Mouse (Mus musculus): ENCODE measurements around the gene Mlh3.

Gene Mlh3

DNA sequence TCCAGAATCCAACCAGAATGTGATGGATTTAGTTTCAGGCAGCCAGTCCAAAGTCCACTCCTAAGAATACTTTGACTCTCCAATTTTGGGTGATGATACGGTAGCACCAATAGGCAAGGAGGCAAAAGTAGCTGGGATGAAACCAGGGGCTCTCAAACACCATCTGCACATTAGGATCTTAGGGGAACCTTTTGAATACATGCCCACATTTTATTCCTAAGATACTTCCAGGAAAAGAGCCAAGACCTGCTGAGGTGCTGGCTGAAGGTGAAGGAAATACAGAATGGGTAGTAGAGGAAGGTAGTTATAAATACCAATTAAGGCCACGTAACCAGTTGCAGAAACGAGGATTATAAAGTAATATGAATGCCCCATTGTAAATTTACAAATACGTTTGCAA lies 11.4 kb upstream of the Mlh3 start:
- in situ Hi-C loops (cut with MseI, MboI), result loop anchor here in 1 of 2 experiments (10.0 kb wide), 1 partner anchor 127 kb away; the partner anchor contains the start of gene Rps6kl1

DNA sequence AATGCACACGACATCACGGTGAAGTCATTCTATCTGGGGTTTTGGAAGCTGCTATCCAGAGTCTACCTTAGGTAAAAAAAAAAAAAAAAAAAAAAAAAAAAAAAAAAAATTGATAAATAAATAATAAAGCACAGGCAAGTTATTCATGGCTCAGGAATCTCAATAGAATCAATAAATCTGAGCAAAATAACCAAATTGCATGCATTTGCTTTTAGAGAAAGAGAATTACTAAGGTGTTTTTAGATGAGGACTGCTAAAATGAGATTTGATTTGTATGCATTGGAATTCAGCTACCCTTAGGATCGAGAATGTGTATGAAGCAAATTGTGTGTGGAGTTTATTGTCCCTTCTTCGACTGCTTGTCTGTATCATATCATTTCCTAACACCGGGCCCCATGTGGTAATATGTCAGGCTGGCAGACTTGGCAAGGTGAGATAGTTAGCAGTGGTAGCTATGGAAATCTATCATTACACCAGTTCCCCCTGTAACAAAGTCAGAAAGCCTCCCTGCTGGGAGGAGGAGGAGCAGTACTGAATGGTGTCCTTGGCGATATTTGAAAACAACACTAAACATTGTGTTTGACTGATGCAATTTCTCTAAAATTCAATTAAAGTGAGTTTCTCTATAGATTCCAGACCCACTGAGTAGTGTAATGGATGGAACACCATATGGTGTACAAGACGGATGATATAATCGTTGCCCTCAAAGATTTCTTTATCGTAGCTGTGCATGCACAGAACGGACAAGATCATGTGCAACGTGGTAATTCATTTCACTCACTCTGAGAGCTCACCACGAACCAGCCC lies 10.6 kb upstream of the Mlh3 start:
- in situ Hi-C loops (cut with MseI, MboI), result loop anchor here in 1 of 2 experiments (10.0 kb wide), 1 partner anchor 126 kb away; the partner anchor contains the start of gene Rps6kl1

DNA sequence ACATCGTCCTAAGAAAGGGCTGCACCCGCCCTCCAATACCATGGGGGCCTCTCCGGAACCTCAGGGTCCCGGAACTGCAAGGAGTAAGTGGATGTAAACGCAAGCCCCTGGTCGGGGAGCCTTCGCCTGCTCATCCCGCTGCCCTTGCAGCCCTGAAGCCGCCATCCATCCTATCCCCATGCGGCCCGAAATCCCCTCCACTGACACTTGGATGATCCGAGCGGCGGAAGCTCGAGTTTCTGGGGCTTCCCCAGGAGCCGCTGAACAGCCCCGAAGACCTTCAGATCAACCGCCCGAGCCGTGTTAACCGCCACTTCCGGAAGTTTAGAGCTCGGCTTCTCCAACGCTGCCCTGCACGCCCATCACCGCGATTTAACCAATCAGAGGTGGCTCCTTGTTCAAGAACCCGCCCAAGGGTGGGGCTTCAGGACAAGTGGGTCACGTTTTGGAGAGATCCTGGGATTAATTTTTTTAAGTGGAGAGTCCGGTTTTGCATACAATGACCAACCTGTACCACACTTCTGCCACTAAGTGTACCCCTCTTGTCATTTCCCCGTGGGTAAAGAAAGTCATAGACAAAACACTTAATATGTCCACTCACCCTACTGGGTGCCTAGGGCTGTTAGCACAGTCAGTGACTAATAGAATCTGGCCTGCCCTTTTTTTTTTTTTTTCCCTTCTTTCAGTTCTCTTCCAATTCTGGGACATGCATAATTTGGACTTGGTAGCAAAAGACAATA lies 9.9 kb upstream of the Mlh3 start:
- in situ Hi-C loops (cut with MseI, MboI), result loop anchor here in 1 of 2 experiments (10.0 kb wide), 1 partner anchor 125 kb away; the partner anchor contains the start of gene Rps6kl1

DNA sequence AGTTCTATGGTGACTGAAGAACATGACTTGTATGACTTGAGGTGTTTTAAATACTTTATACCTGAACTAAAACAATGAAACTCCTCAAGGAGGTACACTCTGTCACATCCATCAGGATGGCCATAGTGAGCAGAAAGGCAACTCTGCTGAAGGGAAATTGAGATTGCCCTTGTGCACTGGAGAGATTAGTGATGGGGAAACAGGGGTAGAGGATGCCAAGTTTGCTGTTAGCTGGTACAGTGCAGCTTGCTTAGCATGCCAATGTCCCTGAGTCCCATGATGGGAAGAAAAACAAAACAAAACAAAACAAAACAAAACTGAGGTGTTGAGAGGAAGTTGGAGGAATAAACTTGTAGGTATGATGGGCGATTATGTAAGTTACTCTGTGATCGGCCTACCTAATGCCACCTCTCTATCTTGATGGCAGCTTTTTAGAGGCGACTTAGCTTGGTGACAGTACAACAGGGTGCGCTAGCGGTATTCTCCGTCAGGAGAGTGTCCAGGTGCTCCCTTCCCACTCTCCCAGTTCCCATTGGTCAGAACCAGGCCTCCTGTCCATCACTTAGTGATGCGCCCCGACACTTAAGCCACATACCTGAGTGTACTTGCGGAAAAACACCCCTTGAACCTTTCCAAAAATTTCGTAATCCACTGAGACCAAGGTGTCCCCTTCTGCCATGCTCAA lies 9.1 kb upstream of the Mlh3 start:
- in situ Hi-C loops (cut with MseI, MboI), result loop anchor here in 1 of 2 experiments (10.0 kb wide), 1 partner anchor 125 kb away; the partner anchor contains the start of gene Rps6kl1

DNA sequence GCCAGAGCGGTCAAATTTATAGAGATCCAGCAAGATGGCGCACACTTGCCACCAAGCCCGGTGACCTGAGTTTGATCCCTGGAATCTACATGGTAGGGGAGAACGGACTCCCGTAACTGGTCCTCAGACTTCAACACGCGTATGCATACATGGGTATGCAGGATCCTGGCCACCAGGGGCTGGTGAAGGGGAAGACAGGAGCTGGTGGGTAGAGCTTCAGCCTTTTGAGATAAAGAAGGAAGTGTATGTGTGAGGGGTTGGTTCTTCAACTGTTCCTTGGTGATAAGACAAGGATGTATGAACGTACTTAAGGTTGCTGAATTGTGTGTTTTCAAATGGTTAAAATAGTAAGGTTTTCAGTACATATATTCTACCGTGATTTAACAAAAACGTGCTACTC lies 8.5 kb upstream of the Mlh3 start:
- in situ Hi-C loops (cut with MseI, MboI), result no loop called here

DNA sequence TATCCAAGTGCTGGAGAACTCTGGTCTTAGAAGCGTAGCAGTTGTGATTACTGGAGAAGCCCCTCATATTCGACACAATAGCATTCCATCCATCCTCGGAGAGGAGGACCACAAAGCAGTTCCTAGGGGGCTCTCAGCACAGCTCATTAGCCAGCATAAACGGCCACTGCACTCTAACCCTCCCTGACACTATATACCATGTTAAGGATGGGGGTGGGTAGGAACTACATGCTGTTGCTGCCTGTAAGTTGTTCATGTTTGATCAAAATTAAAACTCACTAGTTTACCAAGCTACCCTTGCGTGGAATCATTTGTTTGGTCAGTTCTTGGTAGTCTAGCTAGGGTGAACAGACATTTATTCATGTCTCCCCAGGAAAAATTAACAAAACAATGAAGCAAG lies 5.9 kb upstream of the Mlh3 start:
- in situ Hi-C loops (cut with MseI, MboI), result no loop called here

DNA sequence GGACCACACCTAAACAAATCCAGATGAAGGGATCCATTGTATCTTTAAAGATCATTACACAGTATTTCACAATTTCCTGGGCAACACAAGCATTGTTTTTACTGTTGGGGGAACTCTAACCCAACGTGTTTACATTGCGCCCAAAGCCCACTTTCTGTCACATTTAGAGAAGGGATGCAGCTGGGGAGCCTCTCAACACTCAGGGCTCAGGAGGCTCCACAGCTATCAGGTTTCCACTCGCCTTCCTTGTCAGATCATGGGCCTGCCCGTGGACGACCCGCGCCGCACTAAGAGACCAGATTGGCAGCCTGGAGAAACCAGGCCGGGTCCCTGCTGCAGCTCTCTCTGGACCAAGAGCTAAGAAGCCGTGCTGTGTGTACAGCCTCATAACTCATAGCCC lies 3.1 kb upstream of the Mlh3 start:
- in situ Hi-C loops (cut with MseI, MboI), result no loop called here

DNA sequence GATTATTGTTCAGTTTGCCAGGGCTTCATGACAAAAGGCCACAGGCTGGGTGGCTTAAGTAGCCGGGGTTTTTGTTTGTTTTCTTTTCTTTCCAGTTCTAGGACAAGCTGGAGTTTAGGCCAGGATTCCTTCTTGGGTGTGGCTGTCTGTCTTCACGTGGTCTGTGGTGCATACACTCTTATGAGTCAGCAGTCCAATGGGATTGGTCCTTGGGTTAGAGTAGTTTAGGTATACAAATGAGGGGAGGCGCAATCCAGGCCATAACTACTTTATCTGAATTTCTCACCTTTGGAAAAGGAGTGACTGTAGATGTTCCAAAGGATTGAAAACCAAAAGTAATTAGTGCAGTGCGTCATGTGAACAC lies 1.4 kb upstream of the Mlh3 start:
- in situ Hi-C loops (cut with MseI, MboI), result no loop called here

DNA sequence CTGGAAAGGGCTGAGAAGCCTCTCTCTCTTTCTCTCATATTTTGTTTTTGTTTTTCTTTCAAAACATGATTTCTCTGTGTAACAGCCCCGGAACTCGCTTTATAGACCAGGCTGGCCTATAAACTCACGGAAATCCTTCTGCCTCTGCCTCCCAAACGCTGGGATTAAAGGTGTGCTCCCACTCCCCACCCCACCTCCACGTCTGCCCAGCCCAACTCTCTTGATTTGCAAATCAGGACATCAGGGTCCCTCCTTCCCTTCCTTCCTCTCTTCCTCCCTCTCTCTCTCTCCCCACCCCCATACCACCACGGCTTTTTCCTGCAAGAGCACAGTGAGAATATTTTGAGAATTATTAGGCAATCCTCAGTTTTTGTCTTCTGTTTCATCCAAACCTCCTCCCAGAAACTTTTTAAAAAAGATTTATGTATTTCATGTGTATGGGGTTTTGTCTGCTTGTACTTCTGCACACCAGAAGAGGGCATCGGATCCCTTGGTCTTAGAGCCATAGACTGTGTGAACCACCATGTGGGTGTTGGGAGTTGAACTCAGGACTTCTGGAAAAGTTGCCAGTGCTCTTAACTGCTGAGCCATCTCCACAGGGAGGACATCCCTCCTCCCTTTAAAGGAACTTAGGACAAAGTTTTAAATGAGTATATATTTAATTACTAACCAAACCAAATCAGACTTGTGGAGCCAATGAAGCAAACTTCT lies 888 bp upstream of the Mlh3 start:
- in situ Hi-C loops (cut with MseI, MboI), result no loop called here

DNA sequence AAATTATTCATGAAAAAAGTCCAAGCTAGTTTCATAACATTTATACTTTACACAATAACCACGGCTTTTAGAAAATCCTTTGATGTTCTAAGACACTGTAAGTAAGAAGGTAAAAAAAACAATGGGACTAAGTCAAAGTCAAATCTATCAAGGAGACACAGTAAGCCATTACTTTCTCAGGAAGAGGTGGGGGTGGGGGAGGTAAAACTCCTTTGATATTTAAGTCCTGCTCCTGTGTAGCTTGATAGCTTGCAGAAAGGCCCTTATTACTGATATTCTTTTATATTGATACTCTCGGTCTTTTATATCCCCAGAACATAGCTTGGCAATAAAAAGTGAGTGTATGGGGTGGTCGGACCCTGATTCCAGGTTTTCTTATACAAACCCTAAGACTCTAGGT lies 578 bp downstream of the Mlh3 start:
- in situ Hi-C loops (cut with MseI, MboI), result no loop called here

DNA sequence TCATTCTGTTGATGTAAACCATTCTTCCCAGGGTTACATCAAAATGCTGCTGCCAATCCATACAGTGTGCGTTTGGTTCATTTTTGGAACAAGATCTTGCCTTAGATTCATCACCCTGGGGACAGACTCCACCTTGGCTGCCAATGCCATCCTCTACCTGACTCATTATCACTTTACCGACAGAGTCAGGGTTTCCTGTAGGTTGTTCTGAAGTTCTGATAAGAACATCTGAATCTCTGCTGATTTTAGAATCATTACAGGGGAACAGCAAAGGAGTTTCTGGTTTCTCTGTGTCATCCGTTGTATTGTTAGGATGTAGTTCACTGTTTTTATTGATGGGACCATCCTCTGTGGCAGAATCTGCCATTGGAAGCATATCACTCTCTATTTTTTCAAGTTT lies 4.2 kb downstream of the Mlh3 start:
- in situ Hi-C loops (cut with MseI, MboI), result no loop called here

DNA sequence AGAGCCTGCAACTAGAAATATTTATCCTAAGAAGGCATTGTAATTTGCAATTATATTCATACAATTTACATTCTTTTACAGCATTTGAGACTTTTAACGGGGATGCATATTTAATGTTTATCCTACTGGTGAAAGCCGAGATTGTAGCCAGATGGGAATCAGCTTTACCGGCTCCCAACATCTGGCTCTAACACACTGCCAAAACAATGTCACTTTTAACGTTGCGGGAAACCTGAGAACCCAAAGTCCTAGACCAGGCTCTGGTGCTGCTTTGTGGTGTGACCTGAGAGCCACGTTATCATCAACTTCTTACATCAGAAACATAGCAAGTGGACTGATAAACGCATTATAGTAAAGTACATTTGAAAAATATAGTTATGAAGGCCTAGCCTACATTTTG lies 5.5 kb downstream of the Mlh3 start:
- in situ Hi-C loops (cut with MseI, MboI), result no loop called here

DNA sequence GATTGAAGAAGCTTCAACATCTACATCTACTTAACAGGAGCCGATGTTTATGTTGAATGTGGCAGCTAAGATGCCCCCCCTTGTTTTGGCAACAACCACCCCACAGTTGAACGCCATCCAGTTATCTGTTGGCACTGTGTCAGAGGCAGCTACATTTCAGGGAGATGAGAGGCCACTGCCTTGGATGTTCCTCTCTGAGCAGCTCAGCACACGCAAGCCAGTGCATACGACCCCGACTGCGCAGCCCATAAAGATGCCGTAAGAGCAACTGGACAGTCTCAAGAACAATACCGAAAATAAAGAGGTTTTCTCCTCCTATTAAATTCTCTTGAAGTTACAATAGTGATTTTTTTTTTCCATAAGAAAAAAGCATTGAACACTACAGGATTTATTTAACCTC lies 5.9 kb downstream of the Mlh3 start:
- in situ Hi-C loops (cut with MseI, MboI), result no loop called here

DNA sequence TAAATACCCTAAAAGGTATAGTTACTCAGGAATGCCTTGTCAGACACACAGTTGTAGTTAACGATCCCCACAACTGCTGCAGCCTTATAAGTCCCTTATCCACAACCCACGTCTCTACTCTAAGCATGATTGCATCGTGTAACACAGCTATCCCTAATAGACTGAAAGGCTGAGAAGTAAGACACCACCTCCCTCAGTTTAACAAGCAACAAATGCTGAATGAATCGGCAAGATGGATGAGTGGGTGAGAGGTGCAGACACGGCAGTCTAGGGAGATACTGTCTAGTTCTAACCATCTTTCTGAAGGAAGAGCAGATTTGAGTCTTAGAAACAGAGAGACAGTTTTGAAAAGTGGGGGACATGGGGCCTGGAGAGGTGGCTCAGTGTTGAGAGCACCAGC lies 7.2 kb downstream of the Mlh3 start:
- in situ Hi-C loops (cut with MseI, MboI), result no loop called here

DNA sequence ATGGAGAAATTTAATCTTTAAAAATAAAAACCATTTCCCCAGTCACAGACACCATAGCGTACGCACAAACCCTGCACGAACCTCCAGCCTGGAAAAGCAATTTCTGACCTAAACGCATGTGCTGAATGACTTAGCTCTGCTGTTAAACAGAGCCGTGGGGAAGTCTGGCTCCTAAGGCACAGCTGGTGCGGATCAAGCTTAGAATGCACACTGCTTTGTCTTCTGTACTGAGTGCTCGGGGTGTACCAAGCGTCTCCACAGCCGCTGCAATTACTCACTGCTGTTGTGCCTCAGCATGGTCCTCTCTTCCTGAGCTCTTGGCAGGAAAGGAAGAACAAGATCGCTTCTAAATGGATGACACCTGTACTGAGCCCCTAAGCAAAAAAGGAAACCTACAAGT lies 7.9 kb downstream of the Mlh3 start:
- in situ Hi-C loops (cut with MseI, MboI), result no loop called here

DNA sequence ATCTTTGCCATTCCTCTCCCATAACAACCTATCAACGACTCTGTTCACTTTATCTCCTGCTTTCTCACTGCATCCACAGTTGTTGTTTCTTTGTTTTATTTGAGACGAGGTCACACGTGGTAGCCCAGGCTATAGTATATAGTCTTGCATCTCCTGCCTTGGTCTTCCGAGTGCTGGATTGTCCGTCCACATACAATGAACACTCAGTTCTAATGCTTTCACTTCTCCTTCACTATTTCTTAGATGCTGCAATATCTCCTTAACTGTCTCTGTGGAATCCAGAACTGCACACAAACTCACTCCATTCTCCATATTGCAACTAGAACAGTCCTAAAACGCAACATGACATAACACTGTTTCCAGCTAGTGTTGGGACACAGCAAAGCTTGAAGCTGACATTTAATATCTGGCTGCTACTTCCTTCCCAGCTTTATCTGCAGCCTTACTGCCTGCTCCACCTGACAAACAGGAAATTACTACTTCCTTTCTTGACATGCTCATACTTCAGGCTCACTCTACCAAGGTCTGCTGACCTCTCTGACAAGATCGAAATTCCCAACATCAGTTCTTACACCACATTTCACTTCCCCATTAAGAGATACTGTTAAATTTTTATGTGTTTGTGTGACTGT lies 13.3 kb downstream of the Mlh3 start:
- in situ Hi-C loops (cut with MseI, MboI), result no loop called here

DNA sequence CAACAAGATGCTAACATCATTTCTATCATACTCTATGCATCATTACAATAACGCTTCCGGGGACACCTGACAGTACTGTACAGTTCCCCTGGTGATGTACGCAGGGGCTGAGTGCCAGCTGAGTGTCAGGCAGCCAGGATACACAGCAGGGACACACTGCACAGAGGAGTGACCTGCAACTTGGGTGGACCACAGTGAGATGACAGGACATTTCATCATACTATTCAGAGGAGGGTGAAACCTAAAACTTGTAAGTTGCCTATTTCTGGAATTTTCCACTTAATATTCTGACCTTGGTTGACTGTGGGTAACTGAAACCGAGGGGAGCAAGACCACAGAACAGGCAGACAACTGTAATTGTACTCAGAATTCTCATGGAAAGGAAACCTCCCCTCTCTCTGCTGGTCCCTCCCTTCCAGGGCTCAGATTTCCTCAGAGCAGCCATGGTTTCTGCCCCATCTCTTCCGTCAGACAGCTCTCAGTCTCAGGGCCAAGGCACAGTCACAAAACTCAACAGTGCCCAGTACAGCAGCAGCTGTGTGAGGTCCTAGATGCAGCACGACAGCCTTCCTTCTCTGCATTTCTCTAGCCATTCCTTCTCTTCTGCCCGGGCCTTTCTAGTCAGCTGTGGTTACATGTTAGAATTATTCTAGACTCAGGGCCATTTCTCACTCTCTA lies 14.2 kb downstream of the Mlh3 start:
- in situ Hi-C loops (cut with MseI, MboI), result no loop called here

DNA sequence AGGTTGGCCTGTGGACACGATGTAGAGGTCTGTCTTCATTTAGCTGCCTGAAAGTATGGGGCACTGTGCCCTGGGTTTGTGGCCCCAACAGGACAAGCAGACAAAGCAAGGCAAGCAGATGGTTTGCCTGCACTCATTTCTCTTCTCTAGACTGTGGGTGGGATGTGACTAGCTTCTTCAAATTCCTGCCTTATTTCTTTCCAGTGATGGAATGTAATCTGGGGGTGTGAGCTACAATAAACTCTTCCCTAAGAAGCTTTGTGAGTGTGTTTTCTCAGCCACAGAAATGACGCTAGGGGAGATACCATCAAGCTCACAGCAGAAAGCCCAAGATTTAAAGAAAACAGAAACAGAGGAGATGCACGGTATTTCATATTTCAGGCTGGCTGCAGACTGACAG lies 18.3 kb downstream of the Mlh3 start:
- in situ Hi-C loops (cut with MseI, MboI), result no loop called here

DNA sequence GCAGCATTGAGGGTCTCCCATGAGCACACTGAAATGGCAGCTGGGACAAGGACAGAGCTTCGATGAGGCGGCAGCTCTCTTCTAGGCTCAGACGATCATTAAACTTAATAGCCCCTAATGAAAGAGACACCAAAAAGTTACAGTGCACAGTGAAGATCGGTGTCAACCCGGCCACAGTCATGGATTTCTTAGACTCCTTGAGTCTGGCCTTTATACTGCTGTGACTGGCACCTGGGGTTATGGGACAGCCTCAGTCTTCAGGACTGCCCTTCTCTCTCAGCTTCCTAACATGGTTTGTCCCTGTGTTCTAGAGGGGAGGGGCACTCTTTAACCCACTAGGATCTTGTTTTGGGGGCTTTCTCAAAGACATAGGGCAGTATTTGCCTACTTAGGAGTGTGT lies 32.8 kb downstream of the Mlh3 start:
- in situ Hi-C loops (cut with MseI, MboI), result no loop called here
